Mouse (Mus musculus): ENCODE data around the gene Retreg1.

DNA sequence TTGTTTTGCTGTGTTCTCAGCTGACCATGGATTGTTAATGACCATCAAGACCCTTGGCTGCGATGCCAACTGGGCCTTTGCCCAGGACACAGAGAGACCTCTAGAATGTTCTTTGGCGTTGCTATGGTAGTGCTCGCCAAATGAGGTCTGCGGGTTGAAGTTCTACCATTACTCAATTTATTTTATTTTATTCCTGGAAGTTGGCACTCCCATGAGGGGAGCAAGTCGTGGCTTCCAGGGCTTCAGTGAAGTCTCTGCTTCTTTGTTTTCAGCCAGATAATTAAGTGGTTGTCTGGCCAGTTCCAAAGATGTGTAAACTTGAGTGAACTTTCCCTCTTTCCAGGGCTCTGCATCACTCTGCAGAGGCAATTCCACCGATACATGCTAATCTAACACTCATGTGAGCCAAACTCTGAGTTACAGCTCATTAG is 43.6 kb downstream of the Retreg1 start:
- no peak for TF ChIP-seq ZNF384 (IDR thresholded peaks at IDR 0.05; ENCODE audit: low read depth, low read length)
- no peak for TF ChIP-seq CHD2 (IDR thresholded peaks at IDR 0.05; ENCODE audit: low read depth, low read length)
- no peak for TF ChIP-seq HCFC1 (IDR thresholded peaks at IDR 0.05; ENCODE audit: borderline replicate concordance, insufficient read depth, low read length)
